Mouse (Mus musculus): ENCODE data around the gene Tmem229b. TPM values are rescaled to one million over a fixed set of nuclear protein-coding genes. Genes with fewer than 3 reads are reported as not detected.

Gene Tmem229b
- polyA plus RNA-seq (2012; rRNA removed): 52.8 and 55.1 TPM in 2 replicates

GRCm38 (mm10) chr12:79007126-79007753 lies at the start of gene Tmem229b:
TSS of gene Tmem229b (minus strand) at chr12:79007627.

DNA sequence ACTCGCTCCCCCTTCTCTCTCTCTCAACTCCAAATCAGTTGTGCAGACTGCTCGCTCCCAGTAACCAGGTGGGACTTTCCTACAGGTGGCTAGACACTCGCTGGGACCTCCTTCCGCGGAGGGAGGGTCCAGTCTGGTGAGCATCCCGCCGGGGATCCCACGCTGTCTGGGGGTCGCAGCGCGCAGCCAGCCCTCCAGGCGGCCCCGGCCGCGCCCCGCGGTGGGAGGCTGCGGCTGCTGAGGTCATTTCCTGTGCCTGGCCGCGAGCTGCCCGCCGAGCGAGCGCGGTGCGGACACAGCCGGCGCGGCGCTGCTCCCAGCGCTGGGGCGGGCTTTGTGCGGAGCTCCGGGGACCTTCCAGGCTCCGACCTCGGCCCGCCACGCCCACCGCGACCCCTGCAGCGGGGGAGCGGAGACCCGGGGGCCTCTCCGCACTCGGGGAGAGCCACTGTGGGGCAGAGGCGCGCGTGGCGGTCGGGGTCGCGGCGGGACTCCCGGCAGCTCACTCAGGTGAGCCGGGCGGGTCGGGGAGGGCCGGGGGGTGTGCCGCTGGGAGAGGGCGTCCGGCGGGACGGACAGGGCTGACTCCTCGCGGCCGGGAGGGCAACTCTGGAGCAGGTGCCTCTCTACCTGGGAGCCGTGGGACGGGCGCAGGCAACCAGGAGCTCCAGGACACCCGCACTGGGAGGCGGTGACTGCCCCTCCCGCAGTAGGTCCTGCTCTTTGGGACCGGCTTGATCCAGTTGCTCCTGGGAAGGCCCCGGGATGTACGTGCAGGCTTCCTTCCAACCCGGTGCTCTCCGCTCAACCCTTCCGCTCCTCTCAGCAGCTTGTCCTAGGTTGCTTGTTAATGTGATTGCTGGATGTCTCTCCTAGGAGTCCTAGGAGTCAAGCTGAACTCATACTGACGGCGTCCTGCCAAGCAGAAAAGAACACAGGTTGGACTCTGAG lies 21.8 kb upstream of the Tmem229b start, which contains the start of gene Plekhh1:
TSS of gene Plekhh1 (plus strand) at position 253 of the 951 bp plus-strand sequence.

Other genes with a start within 250 kb of the Tmem229b start
- 68.9 and 75.9 TPM in 2 replicates for gene Atp6v1d, start 146.0 kb downstream of the Tmem229b start, polyA plus RNA-seq (2012; rRNA removed)
- gene Eif2s1, start 145.8 kb downstream of the Tmem229b start, polyA plus RNA-seq (2012; rRNA removed): 50.4 and 57.5 TPM in 2 replicates
- 0.41 and 0.85 TPM in 2 replicates for gene Plek2, start 100.7 kb downstream of the Tmem229b start, polyA plus RNA-seq (2012; rRNA removed)
- 6.0 and 6.2 TPM in 2 replicates for gene Plekhh1, start 21.5 kb upstream of the Tmem229b start, polyA plus RNA-seq (2012; rRNA removed)
- gene Pigh, start 82.0 kb upstream of the Tmem229b start, polyA plus RNA-seq (2012; rRNA removed): 16.5 and 16.9 TPM in 2 replicates
- 13.0 and 13.8 TPM in 2 replicates for gene Arg2, start 123.2 kb upstream of the Tmem229b start, polyA plus RNA-seq (2012; rRNA removed)
- 83.1 and 85.6 TPM in 2 replicates for gene Vti1b, start 165.0 kb upstream of the Tmem229b start, polyA plus RNA-seq (2012; rRNA removed)
- 20.9 and 23.1 TPM in 2 replicates for gene Rdh11, start 184.7 kb upstream of the Tmem229b start, polyA plus RNA-seq (2012; rRNA removed)
- gene Rdh12, start 201.3 kb upstream of the Tmem229b start, polyA plus RNA-seq (2012; rRNA removed): 0.95 and 1.6 TPM in 2 replicates